Mouse (Mus musculus): ENCODE measurements at regions not wholly inside any gene's neighbourhood (a gene's known extent, or its start where the extent isn't known, plus 50 kb on each side); places are given as distances from the start of the nearest gene placed in this dataset.

- DNase-seq: no peak
Measured at GRCm38 (mm10) chr15:57187840-57188457, 289.5 kb downstream of the Slc22a22 start.

DNA sequence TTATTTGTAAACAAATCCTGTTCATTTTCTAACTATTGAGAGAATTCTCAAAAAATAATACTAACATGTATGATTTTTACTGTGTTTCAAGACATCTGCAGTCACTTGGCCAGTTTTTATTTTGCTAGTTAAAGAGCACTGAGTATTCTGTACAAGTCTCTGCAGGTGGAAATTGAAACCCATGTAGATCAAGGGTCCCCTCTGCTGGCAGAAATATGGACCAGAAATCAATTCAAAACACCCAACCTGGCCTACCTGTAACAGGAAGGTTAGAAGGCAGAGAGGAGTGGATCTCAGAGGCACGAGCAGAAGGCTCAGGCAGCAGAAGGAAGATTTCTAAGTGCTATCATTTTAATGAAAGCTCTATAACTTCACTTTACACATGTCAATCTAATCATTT lies 298.3 kb downstream of the Slc22a22 start:
- no peak for DNase-seq

DNA sequence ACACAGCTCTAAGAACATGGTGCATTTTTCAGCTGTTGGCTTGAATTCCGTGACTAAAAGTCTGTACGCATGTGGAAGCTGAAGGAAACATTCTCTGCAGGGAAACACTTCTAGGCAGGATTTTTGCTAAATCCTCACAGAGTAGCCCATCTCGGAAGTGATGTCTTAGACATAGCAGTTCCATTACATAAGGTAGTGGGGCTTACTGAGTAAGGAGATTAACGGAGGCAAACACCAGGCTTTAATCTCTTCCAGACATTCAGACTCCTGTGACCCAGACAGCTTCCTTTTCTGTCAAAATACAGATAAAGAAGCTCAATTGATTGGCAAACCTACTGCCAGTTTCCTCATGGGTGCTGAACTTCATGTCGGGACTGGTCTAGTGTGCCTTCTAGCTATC lies 304.7 kb downstream of the Slc22a22 start:
- DNase-seq: no peak

- peak; percentile 85 for DNase-seq
Measured at GRCm38 (mm10) chr15:57162401-57163343, 314.8 kb downstream of the Slc22a22 start.

DNA sequence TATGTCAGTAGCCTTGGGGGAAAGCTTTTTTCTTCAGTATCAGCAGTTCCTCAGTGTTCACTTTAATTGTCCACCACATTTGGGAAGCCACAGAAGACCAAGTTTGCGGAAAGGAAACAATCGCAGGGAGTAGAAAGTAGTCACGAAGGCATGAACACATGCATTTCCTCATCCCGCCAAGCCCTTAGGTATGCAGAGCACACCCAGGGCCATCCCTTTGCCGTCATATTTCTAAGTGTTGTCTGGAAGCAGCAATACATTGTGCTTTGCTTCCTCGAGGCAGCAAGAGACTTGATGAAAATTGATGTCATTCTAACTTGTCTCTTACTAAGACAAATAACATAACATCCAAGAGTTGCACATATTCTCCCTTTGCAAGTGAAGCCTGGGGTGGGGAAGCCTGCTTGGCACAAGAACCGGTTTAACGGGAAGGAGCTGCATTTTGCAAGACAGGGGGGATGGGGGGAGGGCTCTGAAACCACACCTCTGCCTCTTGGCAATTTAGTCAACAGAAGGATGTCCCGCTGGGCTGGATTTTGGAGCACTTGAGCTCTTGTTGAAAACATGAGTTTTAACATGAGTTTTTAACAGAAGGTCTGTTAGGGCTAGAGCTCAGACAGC lies 337.2 kb downstream of the Slc22a22 start:
- DNase-seq: no peak

GRCm38 (mm10) chr15:57104711-57105110 lies 372.7 kb downstream of the Slc22a22 start:
- no peak for DNase-seq

DNA sequence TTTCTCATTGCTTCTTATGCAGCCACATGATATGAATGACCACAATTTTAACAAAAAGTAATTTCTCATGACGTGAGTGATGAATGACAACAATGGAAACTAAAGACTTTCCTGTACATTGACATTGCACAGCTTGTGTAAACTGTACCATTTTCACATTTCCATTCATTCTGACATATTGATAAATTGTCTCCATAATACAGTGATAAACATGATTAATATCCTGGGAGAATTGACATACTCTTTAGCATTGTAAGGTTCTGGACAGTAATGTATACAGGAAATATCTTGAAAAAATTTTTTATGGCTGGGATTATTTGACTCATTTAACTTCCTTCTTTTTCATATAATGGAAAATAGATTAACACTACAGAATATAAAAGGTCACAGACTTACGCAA lies 380.1 kb downstream of the Slc22a22 start:
- no peak for DNase-seq

DNA sequence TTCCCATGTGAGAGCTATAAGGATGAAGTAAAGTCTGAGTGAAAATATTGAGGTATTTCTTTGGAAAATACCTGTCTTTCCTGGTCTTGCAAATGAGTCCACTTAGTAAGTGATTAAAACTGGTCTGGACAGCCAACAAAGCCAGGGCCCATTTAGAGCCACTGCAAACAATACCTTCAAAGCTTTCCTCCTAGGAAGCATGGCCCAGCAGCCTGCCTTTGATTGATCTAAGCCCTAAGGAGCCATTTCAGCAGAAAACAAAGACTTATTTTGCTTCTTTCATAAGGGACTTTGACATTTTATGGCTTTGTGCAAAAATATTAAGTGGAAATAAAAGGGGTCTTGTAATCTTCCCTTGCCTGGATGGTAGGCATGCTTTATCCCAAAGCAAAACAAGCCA lies 397.6 kb downstream of the Slc22a22 start:
- DNase-seq: no peak

DNA sequence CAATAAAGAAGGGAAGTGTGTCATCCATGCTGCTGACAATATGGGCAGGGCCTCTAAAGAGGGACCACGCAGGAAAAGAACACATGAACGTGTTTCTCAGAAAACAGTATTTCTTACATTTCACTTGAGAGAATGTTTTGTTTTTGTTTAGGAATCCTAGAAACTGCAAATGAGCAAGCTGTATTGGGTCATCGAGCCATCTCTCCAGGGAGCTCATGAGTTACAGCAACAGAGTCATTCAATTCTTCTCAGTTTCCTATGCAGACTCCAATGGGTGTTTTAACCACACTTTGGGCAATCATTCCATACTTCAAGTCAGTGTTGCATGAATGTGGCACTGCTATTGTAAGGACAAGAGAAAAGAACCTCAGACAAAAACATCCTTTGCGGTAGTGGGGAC lies 403.6 kb downstream of the Slc22a22 start:
- DNase-seq: no peak

DNA sequence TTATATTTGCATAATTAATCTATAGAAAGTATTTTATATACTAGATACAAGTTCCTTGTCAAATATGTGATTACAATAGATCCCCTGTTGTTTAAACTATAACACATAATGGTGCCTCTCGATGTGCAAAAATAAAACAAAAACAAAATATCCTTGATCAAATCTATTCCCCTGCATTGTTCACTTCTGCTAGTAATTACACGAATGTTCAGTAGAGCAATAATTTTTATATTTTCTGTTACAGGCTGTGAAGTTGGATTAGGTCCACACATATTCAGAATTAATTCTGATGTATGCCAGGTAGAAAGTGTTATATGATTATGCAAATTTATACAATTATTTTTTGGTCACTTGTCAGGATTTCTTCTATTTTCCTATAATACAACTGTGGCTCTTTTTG lies 415.9 kb downstream of the Slc22a22 start:
- DNase-seq: no peak

DNA sequence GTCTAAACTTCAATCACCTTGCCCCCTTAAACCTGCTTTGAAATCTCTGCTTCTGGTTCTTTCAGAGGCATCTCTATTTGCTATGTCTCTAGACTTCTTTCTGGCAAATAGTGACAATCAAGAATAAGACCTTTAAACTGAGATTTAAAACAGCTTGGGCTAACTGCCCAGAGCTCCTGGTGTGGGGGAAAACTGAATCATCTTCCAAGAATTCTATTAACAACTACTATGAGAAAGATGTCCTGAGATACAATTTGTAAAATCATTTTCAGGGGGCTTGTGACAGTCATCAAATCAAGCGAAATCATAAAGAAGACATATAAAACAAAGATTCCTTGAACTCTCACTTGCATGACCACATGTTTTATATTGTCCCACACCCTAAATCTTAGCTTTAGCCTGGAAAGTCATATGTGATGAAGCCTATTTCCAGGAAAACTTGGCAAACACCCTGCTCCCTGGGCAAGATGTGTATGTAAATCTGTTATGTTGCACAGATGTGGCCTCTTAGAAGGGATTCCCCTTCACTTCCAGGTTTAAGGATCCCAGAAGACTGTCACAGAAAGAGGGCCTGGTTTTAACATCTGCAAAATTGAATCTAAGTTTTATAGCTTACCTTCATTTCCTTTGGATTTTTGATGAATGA lies 417.8 kb downstream of the Slc22a22 start:
- DNase-seq: no peak

- DNase-seq: no peak
Measured at GRCm38 (mm10) chr15:57052287-57052686, 425.1 kb downstream of the Slc22a22 start.

- DNase-seq: no peak
Measured at GRCm38 (mm10) chr15:57036806-57037566, 440.4 kb downstream of the Slc22a22 start.

DNA sequence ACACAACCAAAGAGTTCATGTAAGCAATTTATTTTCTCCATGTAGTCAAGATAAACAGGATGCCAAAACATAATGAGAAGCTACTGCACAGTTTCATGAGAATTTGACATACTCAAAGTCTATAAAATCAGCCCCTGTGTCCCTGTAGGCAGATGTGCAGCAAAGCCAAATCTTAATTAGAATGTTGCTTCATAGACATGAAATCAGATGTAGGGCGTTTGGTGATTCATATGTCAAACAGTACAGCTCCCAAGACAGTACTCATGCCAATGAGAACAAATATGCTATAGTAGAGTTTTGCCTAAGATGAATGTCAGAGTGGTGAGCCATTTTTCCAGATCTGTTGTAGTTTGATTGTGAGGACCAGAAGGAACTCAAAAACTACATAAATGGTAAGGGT lies 444.4 kb downstream of the Slc22a22 start:
- no peak for DNase-seq

Data from cerebellum, adult 9-11 months (tissue).